Mouse (Mus musculus): ENCODE data around the gene Fads3. TPM values are rescaled to one million over a fixed set of nuclear protein-coding genes. Genes with fewer than 3 reads are reported as not detected.

Fads3 gene
- total RNA-seq (2014; rRNA removed): 74.6 and 92.8 TPM in 2 replicates
- polyA plus RNA-seq (2015; fragmentation: Nextera tagmentation; extraction: Ambion mirVana): 38.8 and 39.2 TPM in 2 replicates

DNA sequence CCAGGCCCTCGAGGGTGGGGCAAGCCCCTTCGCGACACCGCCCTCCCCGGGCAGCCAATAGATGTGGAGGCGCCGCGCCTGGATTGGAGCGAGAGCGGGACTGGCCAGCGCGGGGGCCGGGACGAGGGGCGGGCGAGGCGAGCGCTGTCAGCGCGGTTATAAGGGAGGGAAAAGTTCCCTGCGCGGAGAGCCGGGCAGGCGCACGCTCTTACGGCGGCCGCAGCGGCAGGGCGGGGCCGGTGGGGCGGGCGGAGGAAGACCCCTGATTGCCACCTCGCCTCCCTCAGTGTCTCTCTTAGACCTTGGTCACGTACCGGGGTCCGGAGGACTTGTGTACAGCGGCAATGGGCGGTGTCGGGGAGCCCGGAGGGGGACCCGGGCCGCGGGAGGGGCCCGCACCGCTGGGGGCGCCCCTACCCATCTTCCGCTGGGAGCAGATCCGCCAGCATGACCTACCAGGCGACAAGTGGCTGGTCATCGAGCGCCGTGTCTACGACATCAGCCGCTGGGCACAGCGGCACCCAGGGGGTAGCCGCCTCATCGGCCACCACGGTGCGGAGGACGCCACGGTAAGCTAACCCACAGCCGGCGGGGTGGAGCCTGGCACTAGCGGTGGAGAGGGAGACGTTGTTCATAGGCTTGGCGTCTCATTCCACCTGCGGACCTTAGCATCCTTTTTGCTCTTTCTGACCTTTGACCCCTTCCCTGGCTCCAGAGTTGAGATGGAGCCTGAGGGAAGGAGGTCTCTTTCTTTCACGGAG, at the start of gene Fads3:
Gene Fads3 (plus strand): TSS at position 182 of the 761 bp plus-strand sequence.
- H3K9ac ChIP-seq (replicated peaks; ENCODE audit: low read length, poor library complexity, severe bottlenecking): peak within 1 kb of the TSS; percentile 65
- peak; percentile 18; the same call in 1 of the 2 replicates for TF ChIP-seq CTCF (IDR thresholded peaks at IDR 0.05)
- H3K9me3 ChIP-seq (ENCODE audit: low read length): no peaks in the 10 kb centered on the region
- H3K27me3 ChIP-seq (ENCODE audit: insufficient read depth, low read length): no peaks in the 10 kb centered on the region
- H3K4me2 ChIP-seq (ENCODE audit: low read depth, low read length, poor library complexity, severe bottlenecking): peak within 1 kb of the TSS; percentile 70
- peak within 1 kb of the TSS; percentile 57 for H3K27ac ChIP-seq (ENCODE audit: low read depth, low read length)
- under 1% methylated on average over 58 of the region's 69 CpGs for WGBS
- peak within 1 kb of the TSS; percentile 78 for H3K4me3 ChIP-seq (ENCODE audit: low read depth, low read length)
- ATAC-seq (ENCODE audit: low FRiP score) (peak; percentile 89), DNase-seq (ENCODE audit: low spot score) (peak; percentile 72)
- H3K36me3 ChIP-seq (ENCODE audit: insufficient read depth, low read length): no peaks in the 10 kb centered on the region
- H3K4me1 ChIP-seq (ENCODE audit: insufficient read depth, low read length): peaks cover 6% of the 10 kb centered on the region

DNA sequence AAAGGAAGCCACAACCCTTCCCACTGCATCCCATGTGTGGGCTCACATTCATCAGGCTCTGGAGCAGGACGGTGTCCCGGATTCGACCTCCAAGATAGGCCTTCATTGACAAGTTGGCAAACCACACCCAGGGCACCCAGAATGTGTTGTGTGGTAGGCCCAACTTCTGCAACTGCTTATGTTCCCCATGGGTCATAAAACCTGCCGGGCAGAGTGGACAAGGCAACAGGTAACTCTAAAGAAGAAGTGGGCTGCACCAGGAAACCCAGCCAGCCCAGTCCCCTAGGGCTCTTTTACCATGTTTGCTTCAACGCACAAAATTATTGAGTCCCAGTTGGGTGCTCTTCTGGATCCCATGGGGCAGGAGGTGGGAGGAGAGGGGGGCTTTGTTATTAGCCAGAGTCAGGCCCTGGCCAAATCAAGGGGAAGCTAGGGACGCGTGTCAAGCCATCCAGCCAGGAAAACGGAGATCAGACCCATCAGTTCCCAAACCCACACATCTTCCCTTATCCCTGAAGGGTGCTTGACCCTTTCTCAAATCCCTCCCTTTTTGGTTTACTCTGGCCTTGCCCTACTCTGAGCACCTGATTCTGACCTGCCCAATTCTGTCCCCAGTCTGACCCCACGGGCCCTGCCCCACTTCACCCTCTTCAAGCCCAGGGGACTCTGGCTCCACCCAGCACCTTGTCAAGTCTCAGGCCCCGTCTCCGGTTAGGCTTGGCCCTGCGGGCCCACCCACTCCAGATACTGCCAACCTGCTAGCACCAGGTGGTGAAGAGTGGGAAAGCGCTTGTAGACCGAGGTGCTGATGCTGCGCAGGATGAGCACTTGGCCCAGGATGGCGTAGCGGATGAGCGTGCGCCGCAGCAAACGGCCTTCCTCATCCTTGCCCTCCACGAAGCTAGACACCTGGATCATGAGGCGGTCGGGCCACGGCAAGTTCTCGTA, 49.1 kb upstream of the Fads3 start:
- no peak overlapping the region for H3K27ac ChIP-seq (ENCODE audit: low read depth, low read length)
- WGBS: 50% methylated on average over 26 of the region's 26 CpGs
- TF ChIP-seq CTCF (IDR thresholded peaks at IDR 0.05): no peak

DNA sequence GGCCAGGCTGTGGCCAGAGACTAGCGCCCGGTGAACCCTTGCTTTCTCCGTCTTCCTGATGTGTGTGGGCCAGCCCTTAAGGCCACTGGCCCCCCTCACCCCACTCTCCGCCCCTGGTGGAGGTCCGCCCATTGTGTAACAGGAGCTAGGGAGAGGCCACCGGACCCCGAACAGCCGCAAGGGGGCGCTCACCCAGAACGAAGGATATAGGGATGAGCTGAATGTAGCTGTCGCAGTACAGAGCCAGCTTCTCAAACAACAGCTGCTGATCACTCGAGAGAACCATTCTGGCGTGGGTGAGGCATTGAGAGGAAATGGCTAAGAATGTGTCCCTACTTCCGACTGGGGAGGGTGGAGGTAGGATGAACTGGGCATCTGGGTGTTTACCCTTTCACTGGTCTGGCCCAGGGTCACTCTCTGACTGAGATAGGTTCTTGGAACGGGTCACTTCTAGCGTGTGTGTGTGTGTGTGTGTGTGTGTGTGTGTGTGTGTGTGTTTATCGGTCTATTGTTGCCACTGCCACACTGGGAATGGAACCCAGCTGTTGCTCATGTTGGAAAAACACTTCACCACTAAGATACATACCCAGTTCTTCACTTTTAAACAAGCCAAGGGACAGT, 48.2 kb upstream of the Fads3 start:
- 6% methylated on average over 17 of the region's 17 CpGs for WGBS
- Histone ChIP-seq H3K9me3 (ENCODE audit: low read length) (no peaks in the 10 kb centered on the region), H3K4me3 (ENCODE audit: low read depth, low read length) (peak overlapping the region; percentile 23), H3K4me2 (ENCODE audit: low read depth, low read length, poor library complexity, severe bottlenecking) (peak overlapping the region; percentile 39), H3K36me3 (ENCODE audit: insufficient read depth, low read length) (no peaks in the 10 kb centered on the region), H3K4me1 (ENCODE audit: insufficient read depth, low read length) (no peaks in the 10 kb centered on the region), H3K27ac (ENCODE audit: low read depth, low read length) (no peak overlapping the region), H3K9ac (replicated peaks; ENCODE audit: low read length, poor library complexity, severe bottlenecking) (peak overlapping the region; percentile 42), H3K27me3 (ENCODE audit: insufficient read depth, low read length) (no peaks in the 10 kb centered on the region)
- DNase-seq (ENCODE audit: low spot score) (peak; percentile 86), ATAC-seq (ENCODE audit: low FRiP score) (peak; percentile 90)
- peak; percentile 87 for TF ChIP-seq CTCF (IDR thresholded peaks at IDR 0.05)

More for the DNA sequence above, 49.1 kb upstream of the Fads3 start:
- H3K4me1 ChIP-seq (ENCODE audit: insufficient read depth, low read length): no peaks in the 10 kb centered on the region
- H3K4me3 ChIP-seq (ENCODE audit: low read depth, low read length): peak overlapping the region; percentile 23
- no peak for DNase-seq (ENCODE audit: low spot score)
- peak; percentile 51 for ATAC-seq (ENCODE audit: low FRiP score)
- peak overlapping the region; percentile 39 for H3K4me2 ChIP-seq (ENCODE audit: low read depth, low read length, poor library complexity, severe bottlenecking)
- no peaks in the 10 kb centered on the region for H3K36me3 ChIP-seq (ENCODE audit: insufficient read depth, low read length)
- H3K9me3 ChIP-seq (ENCODE audit: low read length): no peaks in the 10 kb centered on the region
- H3K9ac ChIP-seq (replicated peaks; ENCODE audit: low read length, poor library complexity, severe bottlenecking): peak overlapping the region; percentile 42
- H3K27me3 ChIP-seq (ENCODE audit: insufficient read depth, low read length): no peaks in the 10 kb centered on the region

DNA sequence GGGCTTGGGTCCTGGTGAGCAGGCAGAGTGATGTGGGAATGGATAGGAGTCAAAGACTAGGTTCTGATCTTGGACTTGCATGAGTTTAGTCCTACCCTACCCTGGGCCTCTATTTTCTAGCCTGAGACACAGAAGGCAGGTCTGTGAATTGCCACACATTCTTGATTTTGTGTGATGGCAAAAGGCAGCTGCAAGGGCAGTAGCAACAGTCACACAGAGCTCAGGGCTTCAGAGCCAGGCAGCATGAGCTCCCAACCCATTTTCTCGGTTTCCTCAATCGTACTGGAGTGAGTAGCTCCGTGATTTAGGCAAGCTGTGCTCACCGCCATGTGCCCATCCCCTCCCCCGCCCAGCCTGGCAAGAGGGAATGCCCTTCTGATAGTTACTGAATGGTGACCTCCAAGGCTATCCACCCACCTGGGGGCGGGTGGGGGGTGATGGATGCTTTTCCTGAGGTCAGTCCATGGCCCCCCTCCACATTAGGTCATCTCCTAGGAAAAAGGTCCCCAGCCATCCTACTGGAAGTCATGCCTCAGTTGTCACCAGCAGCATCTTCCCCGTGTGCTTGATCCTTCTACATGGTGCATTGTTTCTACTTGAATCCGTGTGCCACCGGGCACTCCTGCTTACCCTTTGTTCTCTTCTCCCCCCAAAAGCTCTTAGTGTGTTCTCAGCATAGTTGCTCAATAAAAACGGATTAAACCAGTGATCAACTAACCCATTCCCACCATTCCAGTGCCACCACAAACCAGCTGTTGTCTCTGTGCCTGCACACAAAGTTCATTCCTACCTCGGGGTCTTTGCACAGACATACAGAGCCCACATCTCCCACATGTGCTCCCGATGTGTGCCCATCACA, 43.9 kb upstream of the Fads3 start:
- no peaks in the 10 kb centered on the region for H3K9me3 ChIP-seq (ENCODE audit: low read length)
- no peak for ATAC-seq (ENCODE audit: low FRiP score)
- 72% methylated on average over 12 of the region's 12 CpGs for WGBS
- no peaks in the 10 kb centered on the region for H3K27me3 ChIP-seq (ENCODE audit: insufficient read depth, low read length)
- H3K27ac ChIP-seq (ENCODE audit: low read depth, low read length): no peak overlapping the region
- no peaks in the 10 kb centered on the region for H3K4me1 ChIP-seq (ENCODE audit: insufficient read depth, low read length)
- H3K4me2 ChIP-seq (ENCODE audit: low read depth, low read length, poor library complexity, severe bottlenecking): no peak overlapping the region
- H3K9ac ChIP-seq (replicated peaks; ENCODE audit: low read length, poor library complexity, severe bottlenecking): no peak overlapping the region
- H3K36me3 ChIP-seq (ENCODE audit: insufficient read depth, low read length): no peaks in the 10 kb centered on the region
- no peak overlapping the region for H3K4me3 ChIP-seq (ENCODE audit: low read depth, low read length)
- TF ChIP-seq CTCF (IDR thresholded peaks at IDR 0.05): no peak
- no peak for DNase-seq (ENCODE audit: low spot score)

DNA sequence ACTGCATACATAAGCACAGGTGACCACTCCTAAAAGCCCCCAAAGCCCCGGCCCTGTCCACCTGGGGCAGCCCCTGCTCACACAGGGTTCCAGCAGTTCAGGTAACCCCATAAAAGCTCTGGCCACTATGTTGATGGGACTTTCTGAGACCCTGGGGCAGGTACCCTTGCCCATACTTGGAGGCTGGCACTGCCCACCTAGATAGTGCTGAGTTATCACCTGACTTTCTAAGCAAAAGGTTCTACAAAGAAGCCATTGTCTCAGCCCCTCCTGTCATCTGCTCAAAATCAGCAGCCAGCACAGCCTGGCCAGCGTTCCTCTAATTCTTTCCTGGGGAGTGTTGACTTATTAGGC, 43.3 kb upstream of the Fads3 start:
- WGBS: 78% methylated on average over 2 of the region's 2 CpGs
- Histone ChIP-seq H3K27ac (ENCODE audit: low read depth, low read length) (no peak overlapping the region), H3K9ac (replicated peaks; ENCODE audit: low read length, poor library complexity, severe bottlenecking) (no peak overlapping the region), H3K4me3 (ENCODE audit: low read depth, low read length) (no peak overlapping the region), H3K36me3 (ENCODE audit: insufficient read depth, low read length) (no peaks in the 10 kb centered on the region), H3K9me3 (ENCODE audit: low read length) (no peaks in the 10 kb centered on the region), H3K27me3 (ENCODE audit: insufficient read depth, low read length) (no peaks in the 10 kb centered on the region), H3K4me1 (ENCODE audit: insufficient read depth, low read length) (no peaks in the 10 kb centered on the region), H3K4me2 (ENCODE audit: low read depth, low read length, poor library complexity, severe bottlenecking) (no peak overlapping the region)
- DNase-seq (ENCODE audit: low spot score) (no peak), ATAC-seq (ENCODE audit: low FRiP score) (no peak)
- no peak for TF ChIP-seq CTCF (IDR thresholded peaks at IDR 0.05)

Data from midbrain, postnatal 0 days (tissue).